Mouse (Mus musculus): ENCODE measurements at regions not wholly inside any gene's neighbourhood (a gene's known extent, or its start where the extent isn't known, plus 50 kb on each side); places are given as distances from the start of the nearest gene placed in this dataset.

- Histone ChIP-seq H3K4me2 (no peak overlapping the region), H3K27me3 (replicated peaks) (no peaks in the 10 kb centered on the region), H3K4me1 (no peaks in the 10 kb centered on the region), H3K27ac (no peak overlapping the region), H3K36me3 (no peaks in the 10 kb centered on the region), H3K4me3 (replicated peaks) (no peak overlapping the region), H3K9ac (no peak overlapping the region), H3K9me3 (no peaks in the 10 kb centered on the region)
- 58% methylated on average over 3 of the region's 3 CpGs for whole genome bisulfite sequencing
- ATAC-seq (ENCODE audit: insufficient read depth, low FRiP score, low read depth), result no peak
Observed at GRCm38 (mm10) chr3:139844443-139844842, 638.9 kb downstream of the Stpg2 start.

- H3K4me2 ChIP-seq, result no peak overlapping the region
- no peak overlapping the region for H3K4me3 ChIP-seq (replicated peaks)
- H3K27ac ChIP-seq, result no peak overlapping the region
- H3K9me3 ChIP-seq, result no peaks in the 10 kb centered on the region
- no peaks in the 10 kb centered on the region for H3K4me1 ChIP-seq
- no peaks in the 10 kb centered on the region for H3K27me3 ChIP-seq (replicated peaks)
- H3K36me3 ChIP-seq, result no peaks in the 10 kb centered on the region
- ATAC-seq (ENCODE audit: insufficient read depth, low FRiP score, low read depth), result no peak
- 67% methylated on average over 5 of the region's 5 CpGs for WGBS
- no peak overlapping the region for H3K9ac ChIP-seq
Observed at GRCm38 (mm10) chr3:139847826-139848225, 642.3 kb downstream of the Stpg2 start.

GRCm38 (mm10) chr3:139859966-139860635 is 654.6 kb downstream of the Stpg2 start:
- Histone ChIP-seq H3K9me3 (no peaks in the 10 kb centered on the region), H3K27me3 (replicated peaks) (no peaks in the 10 kb centered on the region), H3K4me2 (no peak overlapping the region), H3K36me3 (no peaks in the 10 kb centered on the region), H3K4me3 (replicated peaks) (no peak overlapping the region), H3K27ac (peak overlapping the region; percentile 49; the same call in 1 of the 2 replicates), H3K4me1 (0 out of 2 replicates have a peak, but pooled peaks cover 2% of the 10 kb centered on the region), H3K9ac (no peak overlapping the region)
- 52% methylated on average over 16 of the region's 16 CpGs for WGBS
- peak; percentile 78; the same call in 1 of the 2 replicates for ATAC-seq (ENCODE audit: insufficient read depth, low FRiP score, low read depth)

- ATAC-seq (ENCODE audit: insufficient read depth, low FRiP score, low read depth), result no peak
- 0 out of 2 replicates have a peak overlapping the region, but pooled peaks have one; percentile 5 for H3K27ac ChIP-seq
- H3K4me3 ChIP-seq (replicated peaks), result no peak overlapping the region
Observed at GRCm38 (mm10) chr3:139860831-139861371, 655.4 kb downstream of the Stpg2 start.

GRCm38 (mm10) chr3:139866329-139866728 is 660.8 kb downstream of the Stpg2 start:
- Histone ChIP-seq H3K9ac (no peak overlapping the region), H3K27ac (no peak overlapping the region), H3K4me2 (no peak overlapping the region), H3K4me3 (replicated peaks) (no peak overlapping the region), H3K4me1 (no peaks in the 10 kb centered on the region), H3K36me3 (no peaks in the 10 kb centered on the region), H3K27me3 (replicated peaks) (no peaks in the 10 kb centered on the region), H3K9me3 (no peaks in the 10 kb centered on the region)
- no peak for ATAC-seq (ENCODE audit: insufficient read depth, low FRiP score, low read depth)

More at GRCm38 (mm10) chr3:139860831-139861371, 655.4 kb downstream of the Stpg2 start:
- no peaks in the 10 kb centered on the region for H3K9me3 ChIP-seq
- H3K4me2 ChIP-seq, result no peak overlapping the region
- H3K9ac ChIP-seq, result no peak overlapping the region
- H3K27me3 ChIP-seq (replicated peaks), result no peaks in the 10 kb centered on the region
- H3K36me3 ChIP-seq, result no peaks in the 10 kb centered on the region
- 36% methylated on average over 9 of the region's 9 CpGs for WGBS
- H3K4me1 ChIP-seq, result 0 out of 2 replicates have a peak, but pooled peaks cover 2% of the 10 kb centered on the region

GRCm38 (mm10) chr3:139867030-139867429 is 661.5 kb downstream of the Stpg2 start:
- no peaks in the 10 kb centered on the region for H3K36me3 ChIP-seq
- no peaks in the 10 kb centered on the region for H3K27me3 ChIP-seq (replicated peaks)
- H3K4me3 ChIP-seq (replicated peaks), result no peak overlapping the region
- H3K27ac ChIP-seq, result no peak overlapping the region
- no peak for ATAC-seq (ENCODE audit: insufficient read depth, low FRiP score, low read depth)
- no peak overlapping the region for H3K9ac ChIP-seq
- H3K4me1 ChIP-seq, result no peaks in the 10 kb centered on the region
- 82% methylated on average over 4 of the region's 4 CpGs for WGBS
- H3K9me3 ChIP-seq, result no peaks in the 10 kb centered on the region
- H3K4me2 ChIP-seq, result no peak overlapping the region

GRCm38 (mm10) chr3:139867499-139867898 is 662.0 kb downstream of the Stpg2 start:
- Histone ChIP-seq H3K4me2 (no peak overlapping the region), H3K27ac (no peak overlapping the region), H3K27me3 (replicated peaks) (no peaks in the 10 kb centered on the region), H3K4me1 (no peaks in the 10 kb centered on the region), H3K4me3 (replicated peaks) (no peak overlapping the region), H3K9me3 (no peaks in the 10 kb centered on the region), H3K36me3 (no peaks in the 10 kb centered on the region), H3K9ac (no peak overlapping the region)
- WGBS, result 73% methylated on average over 3 of the region's 3 CpGs
- ATAC-seq (ENCODE audit: insufficient read depth, low FRiP score, low read depth), result no peak

GRCm38 (mm10) chr3:139869779-139870178 is 664.3 kb downstream of the Stpg2 start:
- Histone ChIP-seq H3K4me2 (no peak overlapping the region), H3K36me3 (no peaks in the 10 kb centered on the region), H3K27ac (no peak overlapping the region), H3K9ac (no peak overlapping the region), H3K4me1 (no peaks in the 10 kb centered on the region), H3K9me3 (no peaks in the 10 kb centered on the region), H3K4me3 (replicated peaks) (no peak overlapping the region), H3K27me3 (replicated peaks) (no peaks in the 10 kb centered on the region)
- WGBS, result 79% methylated on average over 3 of the region's 3 CpGs
- no peak for ATAC-seq (ENCODE audit: insufficient read depth, low FRiP score, low read depth)

GRCm38 (mm10) chr3:139885942-139886860 is 680.7 kb downstream of the Stpg2 start:
- Histone ChIP-seq H3K4me1 (0 out of 2 replicates have a peak, but pooled peaks cover 4% of the 10 kb centered on the region), H3K9ac (no peak overlapping the region), H3K4me2 (no peak overlapping the region), H3K9me3 (no peaks in the 10 kb centered on the region), H3K27me3 (replicated peaks) (no peaks in the 10 kb centered on the region), H3K36me3 (no peaks in the 10 kb centered on the region), H3K27ac (no peak overlapping the region), H3K4me3 (replicated peaks) (no peak overlapping the region)
- WGBS, result 67% methylated on average over 14 of the region's 14 CpGs
- ATAC-seq (ENCODE audit: insufficient read depth, low FRiP score, low read depth), result no peak

GRCm38 (mm10) chr3:139887265-139887664 is 681.8 kb downstream of the Stpg2 start:
- no peak for ATAC-seq (ENCODE audit: insufficient read depth, low FRiP score, low read depth)
- Histone ChIP-seq H3K36me3 (no peaks in the 10 kb centered on the region), H3K4me3 (replicated peaks) (no peak overlapping the region), H3K9ac (no peak overlapping the region), H3K27ac (no peak overlapping the region), H3K4me2 (no peak overlapping the region), H3K27me3 (replicated peaks) (no peaks in the 10 kb centered on the region), H3K9me3 (no peaks in the 10 kb centered on the region), H3K4me1 (0 out of 2 replicates have a peak, but pooled peaks cover 4% of the 10 kb centered on the region)
- WGBS, result 57% methylated on average over 5 of the region's 5 CpGs

- WGBS, result 60% methylated on average over 1 of the region's 1 CpGs
- no peak for ATAC-seq (ENCODE audit: insufficient read depth, low FRiP score, low read depth)
- Histone ChIP-seq H3K4me3 (replicated peaks) (no peak overlapping the region), H3K27ac (no peak overlapping the region), H3K4me2 (no peak overlapping the region), H3K27me3 (replicated peaks) (no peaks in the 10 kb centered on the region), H3K9ac (no peak overlapping the region), H3K36me3 (no peaks in the 10 kb centered on the region), H3K9me3 (no peaks in the 10 kb centered on the region), H3K4me1 (0 out of 2 replicates have a peak, but pooled peaks cover 4% of the 10 kb centered on the region)
Observed at GRCm38 (mm10) chr3:139888537-139888936, 683.0 kb downstream of the Stpg2 start.

GRCm38 (mm10) chr3:139890186-139890585 is 684.7 kb downstream of the Stpg2 start:
- Histone ChIP-seq H3K36me3 (no peaks in the 10 kb centered on the region), H3K9me3 (no peaks in the 10 kb centered on the region), H3K4me3 (replicated peaks) (no peak overlapping the region), H3K27me3 (replicated peaks) (no peaks in the 10 kb centered on the region), H3K4me2 (no peak overlapping the region), H3K4me1 (0 out of 2 replicates have a peak, but pooled peaks cover 4% of the 10 kb centered on the region), H3K27ac (no peak overlapping the region), H3K9ac (no peak overlapping the region)
- ATAC-seq (ENCODE audit: insufficient read depth, low FRiP score, low read depth), result no peak
- 68% methylated on average over 2 of the region's 2 CpGs for WGBS

Data from stomach, embryonic 15.5 days (tissue).